Mouse (Mus musculus): ENCODE data around the gene Klc2.

Gene Klc2

GRCm38 (mm10) chr19:5109659-5110453 is 8.5 kb downstream of the Klc2 start:
- Histone ChIP-seq H3K4me1 (replicated peaks; ENCODE audit: low read depth, low read length) (peaks cover 63% of the 10 kb centered on the region), H3K27me3 (ENCODE audit: insufficient read depth, low read length) (no peaks in the 10 kb centered on the region), H3K9me3 (ENCODE audit: low read length) (no peaks in the 10 kb centered on the region), H3K36me3 (ENCODE audit: insufficient read depth, low read length) (peaks cover 60% of the 10 kb centered on the region), H3K4me3 (replicated peaks; ENCODE audit: low read length) (peak overlapping the region; percentile 37; the same call in 1 of the 2 replicates)
- no peak for TF ChIP-seq NANOG (IDR thresholded peaks at IDR 0.05; ENCODE audit: borderline replicate concordance, low read length)
- no peak for TF ChIP-seq POU5F1 (IDR thresholded peaks at IDR 0.05; ENCODE audit: borderline replicate concordance, low read length)
- TF ChIP-seq CTCF (conservative IDR thresholded peaks at IDR 0.05; ENCODE audit: low read length), result peak; percentile 85

DNA sequence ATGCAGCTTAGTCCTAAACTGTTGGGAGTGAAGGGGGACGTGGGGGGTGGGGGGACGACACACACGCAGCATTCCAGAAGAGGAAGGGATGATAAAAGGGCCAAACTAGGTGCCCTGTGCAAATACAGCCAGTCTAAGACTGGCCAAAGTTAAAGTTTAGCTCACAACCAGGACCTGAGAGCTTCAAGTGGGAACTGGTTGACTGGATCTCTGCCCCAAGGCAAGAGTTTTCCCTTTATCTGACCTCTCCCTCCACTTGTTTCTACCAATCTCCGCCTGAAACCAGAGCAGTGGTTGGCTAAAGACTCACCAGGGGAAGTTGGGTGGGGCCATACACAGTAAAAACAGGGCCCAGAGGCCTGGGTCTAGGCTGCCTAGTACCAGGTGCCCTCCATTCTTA is 9.7 kb downstream of the Klc2 start:
- TF ChIP-seq POU5F1 (IDR thresholded peaks at IDR 0.05; ENCODE audit: borderline replicate concordance, low read length) (no peak), CTCF (conservative IDR thresholded peaks at IDR 0.05; ENCODE audit: low read length) (no peak), NANOG (IDR thresholded peaks at IDR 0.05; ENCODE audit: borderline replicate concordance, low read length) (no peak)
- H3K9me3 ChIP-seq (ENCODE audit: low read length), result no peaks in the 10 kb centered on the region
- H3K27me3 ChIP-seq (ENCODE audit: insufficient read depth, low read length), result no peaks in the 10 kb centered on the region
- peaks cover 70% of the 10 kb centered on the region for H3K36me3 ChIP-seq (ENCODE audit: insufficient read depth, low read length)
- peak overlapping the region; percentile 37; the same call in 1 of the 2 replicates for H3K4me3 ChIP-seq (replicated peaks; ENCODE audit: low read length)
- peaks cover 59% of the 10 kb centered on the region for H3K4me1 ChIP-seq (replicated peaks; ENCODE audit: low read depth, low read length)

- no peaks in the 10 kb centered on the region for H3K9me3 ChIP-seq (ENCODE audit: low read length)
- TF ChIP-seq POU5F1 (IDR thresholded peaks at IDR 0.05; ENCODE audit: borderline replicate concordance, low read length), result no peak
- no peak for TF ChIP-seq NANOG (IDR thresholded peaks at IDR 0.05; ENCODE audit: borderline replicate concordance, low read length)
- peak; percentile 43 for TF ChIP-seq CTCF (conservative IDR thresholded peaks at IDR 0.05; ENCODE audit: low read length)
- H3K36me3 ChIP-seq (ENCODE audit: insufficient read depth, low read length), result peaks cover 70% of the 10 kb centered on the region
- H3K4me3 ChIP-seq (replicated peaks; ENCODE audit: low read length), result peak overlapping the region; percentile 37; the same call in 1 of the 2 replicates
- H3K27me3 ChIP-seq (ENCODE audit: insufficient read depth, low read length), result no peaks in the 10 kb centered on the region
- H3K4me1 ChIP-seq (replicated peaks; ENCODE audit: low read depth, low read length), result peaks cover 54% of the 10 kb centered on the region
These were observed 10.1 kb downstream of the Klc2 start for GRCm38 (mm10) chr19:5108271-5108575.

DNA sequence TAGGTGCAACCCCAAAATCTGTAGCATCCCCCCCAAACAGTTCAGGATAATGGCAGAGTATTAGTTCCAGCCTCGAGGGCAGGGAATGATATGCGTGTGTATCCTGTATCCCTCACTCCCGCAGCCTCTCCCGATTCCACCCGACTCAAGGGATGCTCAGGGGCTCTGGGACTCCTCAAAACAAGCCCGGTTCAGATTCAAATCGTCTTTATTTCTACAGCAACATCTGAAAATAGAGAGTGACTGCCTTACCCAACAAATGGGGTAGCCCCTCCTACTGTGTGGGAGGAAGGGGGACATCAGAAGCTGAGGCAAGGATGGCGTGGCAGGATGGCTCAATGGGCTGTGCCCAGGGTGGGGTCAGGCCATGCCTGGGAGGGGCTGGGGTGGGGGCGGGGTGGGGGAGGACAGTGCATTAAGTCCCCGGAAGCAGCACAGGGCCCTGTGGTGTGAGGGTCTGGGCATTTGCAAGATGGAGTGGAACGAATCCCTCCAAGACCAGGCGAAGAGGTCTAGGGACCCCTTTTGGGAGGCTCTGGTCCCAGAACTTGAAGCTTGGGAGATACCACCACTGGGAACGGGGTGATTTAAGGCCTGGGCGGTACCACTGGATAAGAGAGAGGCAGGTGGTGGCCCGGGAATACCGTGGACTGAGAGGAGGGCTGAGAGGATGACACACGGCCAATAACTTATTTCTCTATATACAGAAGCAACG is 10.6 kb downstream of the Klc2 start:
- H3K9me3 ChIP-seq (ENCODE audit: low read length), result no peaks in the 10 kb centered on the region
- TF ChIP-seq CTCF (conservative IDR thresholded peaks at IDR 0.05; ENCODE audit: low read length) (no peak), POU5F1 (IDR thresholded peaks at IDR 0.05; ENCODE audit: borderline replicate concordance, low read length) (no peak), NANOG (IDR thresholded peaks at IDR 0.05; ENCODE audit: borderline replicate concordance, low read length) (no peak)
- peaks cover 72% of the 10 kb centered on the region for H3K36me3 ChIP-seq (ENCODE audit: insufficient read depth, low read length)
- no peaks in the 10 kb centered on the region for H3K27me3 ChIP-seq (ENCODE audit: insufficient read depth, low read length)
- H3K4me1 ChIP-seq (replicated peaks; ENCODE audit: low read depth, low read length), result peaks cover 53% of the 10 kb centered on the region
- H3K4me3 ChIP-seq (replicated peaks; ENCODE audit: low read length), result 0 out of 2 replicates have a peak overlapping the region, but pooled peaks have one; percentile 93

DNA sequence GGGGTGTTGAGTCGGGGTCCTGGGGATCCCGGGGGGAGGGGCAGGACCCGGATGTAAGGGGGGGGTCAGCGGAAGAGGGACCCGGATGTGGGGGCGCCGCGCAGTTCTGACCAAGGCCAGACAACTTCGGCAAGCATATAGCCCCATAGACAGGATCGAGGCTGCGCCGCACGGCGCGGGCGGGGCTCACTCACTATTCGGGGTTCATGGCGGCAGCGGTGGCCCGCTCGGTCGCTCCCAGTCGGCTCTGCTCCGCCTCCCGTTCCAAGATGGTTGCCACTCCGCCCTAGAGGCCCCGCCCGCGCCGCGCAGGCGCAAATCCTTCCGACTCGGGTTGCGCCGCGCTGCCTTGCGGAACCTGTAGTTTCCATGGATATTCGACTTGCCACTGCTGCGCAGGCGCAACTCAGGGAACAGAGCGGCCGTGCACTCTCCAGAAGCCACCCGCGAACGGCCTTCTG is 11.6 kb downstream of the Klc2 start, which contains the start of gene Rab1b:
TSS of gene Rab1b (minus strand) at position 342 of the 461 bp plus-strand sequence.
- TF ChIP-seq CTCF (conservative IDR thresholded peaks at IDR 0.05; ENCODE audit: low read length), result no peak
- no peak for TF ChIP-seq NANOG (IDR thresholded peaks at IDR 0.05; ENCODE audit: borderline replicate concordance, low read length)
- TF ChIP-seq POU5F1 (IDR thresholded peaks at IDR 0.05; ENCODE audit: borderline replicate concordance, low read length), result no peak
- H3K4me1 ChIP-seq (replicated peaks; ENCODE audit: low read depth, low read length), result peaks cover 58% of the 10 kb centered on the region
- peaks cover 75% of the 10 kb centered on the region for H3K36me3 ChIP-seq (ENCODE audit: insufficient read depth, low read length)
- no peaks in the 10 kb centered on the region for H3K9me3 ChIP-seq (ENCODE audit: low read length)
- H3K4me3 ChIP-seq (replicated peaks; ENCODE audit: low read length), result peak within 1 kb of the TSS; percentile 93
- H3K27me3 ChIP-seq (ENCODE audit: insufficient read depth, low read length), result no peaks in the 10 kb centered on the region

GRCm38 (mm10) chr19:5106074-5106473 is 12.3 kb downstream of the Klc2 start:
- H3K27me3 ChIP-seq (ENCODE audit: insufficient read depth, low read length), result no peaks in the 10 kb centered on the region
- peaks cover 75% of the 10 kb centered on the region for H3K36me3 ChIP-seq (ENCODE audit: insufficient read depth, low read length)
- peaks cover 62% of the 10 kb centered on the region for H3K4me1 ChIP-seq (replicated peaks; ENCODE audit: low read depth, low read length)
- TF ChIP-seq CTCF (conservative IDR thresholded peaks at IDR 0.05; ENCODE audit: low read length) (no peak), NANOG (IDR thresholded peaks at IDR 0.05; ENCODE audit: borderline replicate concordance, low read length) (no peak), POU5F1 (IDR thresholded peaks at IDR 0.05; ENCODE audit: borderline replicate concordance, low read length) (no peak)
- peak overlapping the region; percentile 93 for H3K4me3 ChIP-seq (replicated peaks; ENCODE audit: low read length)
- H3K9me3 ChIP-seq (ENCODE audit: low read length), result no peaks in the 10 kb centered on the region

GRCm38 (mm10) chr19:5098363-5099143 is 19.8 kb downstream of the Klc2 start, which contains the start of gene Cnih2:
Cnih2 (minus strand) TSS chr19:5098521.
- H3K27me3 ChIP-seq (ENCODE audit: insufficient read depth, low read length), result peaks cover 30% of the 10 kb centered on the region
- peaks cover 50% of the 10 kb centered on the region for H3K36me3 ChIP-seq (ENCODE audit: insufficient read depth, low read length)
- peak within 1 kb of the TSS; percentile 86 for H3K4me3 ChIP-seq (replicated peaks; ENCODE audit: low read length)
- no peaks in the 10 kb centered on the region for H3K9me3 ChIP-seq (ENCODE audit: low read length)
- H3K4me1 ChIP-seq (replicated peaks; ENCODE audit: low read depth, low read length), result peaks cover 76% of the 10 kb centered on the region
- TF ChIP-seq NANOG (IDR thresholded peaks at IDR 0.05; ENCODE audit: borderline replicate concordance, low read length), result no peak
- TF ChIP-seq POU5F1 (IDR thresholded peaks at IDR 0.05; ENCODE audit: borderline replicate concordance, low read length), result no peak
- no peak for TF ChIP-seq CTCF (conservative IDR thresholded peaks at IDR 0.05; ENCODE audit: low read length)
